Mouse (Mus musculus) testis, adult 2 months (tissue): ENCODE results near the gene Hras. TPM values are rescaled to one million over a fixed set of nuclear protein-coding genes. Genes with fewer than 3 reads are reported as not detected.

Experiments used
- H3K27ac ChIP-seq: fragments of 200-500 bp; 2 replicates; pipeline ENCODE4 v1.5.1; 2012; ENCODE audit warnings: low read depth, low read length; ENCODE audit not compliant: control insufficient read depth, insufficient read depth
- H3K27me3 ChIP-seq: fragments of 200-500 bp; 2 replicates; pipeline ENCODE4 v1.6.1; 2012; ENCODE audit warnings: mild to moderate bottlenecking, low read length, moderate library complexity; ENCODE audit not compliant: control insufficient read depth, insufficient read depth
- H3K36me3 ChIP-seq: fragments of 200-500 bp; 2 replicates; pipeline ENCODE4 v1.6.1; 2012; ENCODE audit warnings: mild to moderate bottlenecking, low read length; ENCODE audit not compliant: control insufficient read depth, insufficient read depth
- H3K4me1 ChIP-seq: fragments of 200-500 bp; 2 replicates; pipeline ENCODE4 v1.6.1; 2012; ENCODE audit warnings: low read length; ENCODE audit not compliant: control insufficient read depth, insufficient read depth
- H3K4me3 ChIP-seq: fragments of 200-500 bp; 2 replicates; pipeline ENCODE4 v1.5.1; 2012; ENCODE audit warnings: low read depth, mild to moderate bottlenecking, low read length, moderate library complexity, mixed read lengths; ENCODE audit not compliant: control insufficient read depth
- CTCF ChIP-seq: fragments of 200-500 bp; IDR thresholded peaks from 2 replicates; pipeline ENCODE4 v1.5.1; 2012; ENCODE audit warnings: low read depth, mild to moderate bottlenecking, inconsistent platforms, low read length, moderate library complexity; ENCODE audit not compliant: control insufficient read depth, insufficient read depth, insufficient replicate concordance
- POLR2A ChIP-seq: fragments of 200-500 bp; IDR thresholded peaks from 2 replicates; pipeline ENCODE4 v1.6.1; 2012; ENCODE audit warnings: low read depth, mild to moderate bottlenecking, inconsistent platforms, low read length, moderate library complexity; ENCODE audit not compliant: control insufficient read depth
- polyA plus RNA-seq: library from polyadenylated mRNA; depleted of rRNA; stranded (reverse); fragments of >200 nt; gene quantifications from 2 replicates; pipeline ENCODE4 v1.2.3, GENCODE M21; 2012; rRNA removed

Hras gene
- polyA plus RNA-seq, 1 experiment: 41.6 TPM

- peaks cover 6% of the 10 kb centered on the region; the same call in 1 of the 2 replicates for H3K4me1 ChIP-seq
- no peaks in the 10 kb centered on the region for H3K27me3 ChIP-seq
- TF ChIP-seq CTCF (no peak), POLR2A (no peak)
- H3K36me3 ChIP-seq: no peaks in the 10 kb centered on the region; the same call in 1 of the 2 replicates
- no peak overlapping the region for H3K27ac ChIP-seq
- no peak overlapping the region for H3K4me3 ChIP-seq
Measured at GRCm38 (mm10) chr7:141143861-141144260, 49.9 kb downstream of the Hras start.

- Histone ChIP-seq H3K36me3 (no peaks in the 10 kb centered on the region; the same call in 1 of the 2 replicates), H3K27ac (peak overlapping the region; percentile 52), H3K27me3 (no peaks in the 10 kb centered on the region), H3K4me3 (no peak overlapping the region), H3K4me1 (peaks cover 6% of the 10 kb centered on the region; the same call in 1 of the 2 replicates)
- TF ChIP-seq CTCF (peak; percentile 47; the same call in 1 of the 2 replicates), POLR2A (no peak)
Measured at GRCm38 (mm10) chr7:141143112-141143511, 50.7 kb downstream of the Hras start.

- Histone ChIP-seq H3K27ac (no peak overlapping the region), H3K27me3 (no peaks in the 10 kb centered on the region), H3K4me1 (0 out of 2 replicates have a peak, but pooled peaks cover 3% of the 10 kb centered on the region), H3K4me3 (no peak overlapping the region), H3K36me3 (no peaks in the 10 kb centered on the region; the same call in 1 of the 2 replicates)
- TF ChIP-seq POLR2A: no peak
- TF ChIP-seq CTCF: no peak
Measured at GRCm38 (mm10) chr7:141141326-141141725, 52.5 kb downstream of the Hras start.

Other genes starting within 250 kb of the Hras start
- 0.15 TPM in 1 of 2 replicates, not detected in the other for gene Ifitm5, start 243.7 kb downstream of the Hras start, polyA plus RNA-seq
- not detected in 2 replicates for gene Gm45717, start 238.1 kb downstream of the Hras start, polyA plus RNA-seq
- gene Ifitm2, start 238.0 kb downstream of the Hras start, polyA plus RNA-seq: 39.0 and 51.4 TPM in 2 replicates
- gene Ifitm1, start 226.8 kb downstream of the Hras start, polyA plus RNA-seq: 3.0 and 6.9 TPM in 2 replicates
- 15.2 and 23.0 TPM in 2 replicates for gene Ifitm3, start 183.2 kb downstream of the Hras start, polyA plus RNA-seq
- 0.19 and 0.48 TPM in 2 replicates for gene Ifitm6, start 176.1 kb downstream of the Hras start, polyA plus RNA-seq
- not detected in 2 replicates for gene Gm17387, start 164.9 kb downstream of the Hras start, polyA plus RNA-seq
- 18.0 and 23.7 TPM in 2 replicates for gene B4galnt4, start 132.9 kb downstream of the Hras start, polyA plus RNA-seq
- gene Pkp3, start 115.8 kb downstream of the Hras start, polyA plus RNA-seq: 0.83 and 0.84 TPM in 2 replicates
- 3.9 and 5.4 TPM in 2 replicates for gene Sigirr, start 93.4 kb downstream of the Hras start, polyA plus RNA-seq
- gene Ano9, start 76.2 kb downstream of the Hras start, polyA plus RNA-seq: 0.30 and 0.32 TPM in 2 replicates
- 329 and 346 TPM in 2 replicates for gene Ptdss2, start 71.6 kb downstream of the Hras start, polyA plus RNA-seq
- gene Rnh1, start 21.1 kb downstream of the Hras start, polyA plus RNA-seq: 16.6 and 16.7 TPM in 2 replicates
- gene Lrrc56, start 152 bp upstream of the Hras start, polyA plus RNA-seq: 131 and 140 TPM in 2 replicates
- gene Lmntd2, start 20.1 kb upstream of the Hras start, polyA plus RNA-seq: 216 and 222 TPM in 2 replicates
- gene Rassf7, start 21.9 kb upstream of the Hras start, polyA plus RNA-seq: 33.5 and 41.7 TPM in 2 replicates
- 17.6 and 19.0 TPM in 2 replicates for gene Phrf1, start 34.8 kb upstream of the Hras start, polyA plus RNA-seq
- 2.3 and 2.4 TPM in 2 replicates for gene Irf7, start 72.5 kb upstream of the Hras start, polyA plus RNA-seq
- 0.76 and 0.91 TPM in 2 replicates for gene Cdhr5, start 82.8 kb upstream of the Hras start, polyA plus RNA-seq
- 6.4 and 8.6 TPM in 2 replicates for gene Sct, start 85.1 kb upstream of the Hras start, polyA plus RNA-seq
- 11.5 and 13.0 TPM in 2 replicates for gene Drd4, start 98.0 kb upstream of the Hras start, polyA plus RNA-seq
- gene Deaf1, start 133.7 kb upstream of the Hras start, polyA plus RNA-seq: 8.3 and 9.1 TPM in 2 replicates
- gene Tmem80, start 133.7 kb upstream of the Hras start, polyA plus RNA-seq: 42.3 and 44.2 TPM in 2 replicates
- gene Eps8l2, start 144.9 kb upstream of the Hras start, polyA plus RNA-seq: 4.7 and 5.3 TPM in 2 replicates
- gene Taldo1, start 198.2 kb upstream of the Hras start, polyA plus RNA-seq: 26.0 and 30.2 TPM in 2 replicates
- gene Gatd1, start 220.1 kb upstream of the Hras start, polyA plus RNA-seq: 23.3 and 24.4 TPM in 2 replicates
- gene Cend1, start 235.5 kb upstream of the Hras start, polyA plus RNA-seq: 0.48 and 0.63 TPM in 2 replicates
- gene Slc25a22, start 243.9 kb upstream of the Hras start, polyA plus RNA-seq: 7.2 and 10.9 TPM in 2 replicates